12 mouse cellular contexts compared by ENCODE assay signal in the genomic region with DNA sequence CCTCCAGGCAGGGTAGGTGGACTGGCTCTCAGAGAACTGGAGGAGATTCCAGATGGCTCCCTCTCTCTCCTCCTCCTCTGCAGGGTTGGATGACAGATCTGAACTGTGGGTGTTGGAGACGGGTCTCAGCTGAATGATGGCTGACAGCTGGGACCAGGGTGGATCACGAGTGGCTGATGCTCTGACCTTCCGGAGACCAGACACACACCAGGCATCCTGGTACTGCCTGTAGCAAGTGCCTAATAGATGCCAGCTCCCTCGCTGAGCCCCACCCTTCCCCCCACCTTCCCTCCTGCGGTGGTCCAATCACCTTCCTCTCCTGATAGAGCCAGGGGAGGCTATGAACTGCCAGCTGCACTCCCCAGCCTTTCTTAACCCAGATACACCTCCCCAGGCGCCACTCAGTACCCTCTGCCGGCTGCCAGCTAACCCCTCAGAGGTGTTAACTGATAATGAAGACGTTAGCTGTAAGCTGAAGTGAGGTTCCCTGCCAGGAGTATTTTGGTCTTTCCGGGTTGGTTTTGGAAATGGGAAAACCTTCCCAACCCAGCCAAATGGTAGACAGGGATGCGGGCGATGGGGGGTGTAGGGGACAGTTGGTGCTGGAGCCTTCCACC.
A peak's percentile ranks its signal among the peaks of the same experiment; 100 is the strongest.
DNase-seq lines count a peak whose midpoint lies in the region; ATAC-seq lines count a peak whose summit lies in the region.
"Had no signal": no experiment of that assay in that cellular context is flagged by ENCODE, and none has a peak within 500 bp of the region (broad histone marks: within the 10 kb centered on the region; RNA-seq: fewer than 3 reads in every experiment).

No protein-coding gene starts in this region.

- H3K9me3 ChIP-seq in heart, embryonic 10.5 days, result no peaks in the 10 kb centered on the region
- H3K9me3 ChIP-seq in lung, embryonic 16.5 days (ENCODE audit: control insufficient read depth, low read length), result no peaks in the 10 kb centered on the region
- H3K9me3 ChIP-seq: stomach, embryonic 15.5 days had no signal

- ATAC-seq in lung, embryonic 16.5 days (ENCODE audit: low read depth), result peak; percentile 38; the same call in 1 of the 2 replicates
- ATAC-seq: intestine, embryonic 16.5 days had no signal

- no peak overlapping the region for H3K9ac ChIP-seq in lung, embryonic 16.5 days (ENCODE audit: low read length)
- H3K9ac ChIP-seq: stomach, embryonic 15.5 days had no signal

- intact Hi-C loops in heart, postnatal 36 days (cut with DNase I), result no loop called here

- peak; percentile 81 for DNase-seq in heart, embryonic 10.5 days (ENCODE audit: low spot score)
- no peak for DNase-seq in heart, postnatal 36 days
- DNase-seq in right cerebral cortex, adult 18-20 months, result peak; percentile 60
- no peak for DNase-seq in right cerebral cortex, postnatal 14 days
- DNase-seq in cerebellum, adult 8-10 months, result peak; percentile 45
- DNase-seq in adrenal gland, adult 2 months, result no peak
- DNase-seq in gastrocnemius, adult 18-20 months (ENCODE audit: low spot score), result no peak
- DNase-seq: kidney, postnatal 36 days had no signal

- H3K27ac ChIP-seq in heart, embryonic 10.5 days, result no peak overlapping the region
- H3K27ac ChIP-seq in lung, embryonic 16.5 days (ENCODE audit: low read length), result no peak overlapping the region
- H3K27ac ChIP-seq: stomach, embryonic 15.5 days had no signal

- 19% methylated on average over 11 of the region's 11 CpGs for WGBS in heart, embryonic 10.5 days
- WGBS in lung, embryonic 16.5 days, result 20% methylated on average over 11 of the region's 11 CpGs

- H3K36me3 ChIP-seq in heart, embryonic 10.5 days, result no peaks in the 10 kb centered on the region
- H3K36me3 ChIP-seq in lung, embryonic 16.5 days (ENCODE audit: control insufficient read depth, insufficient read depth, low read length), result no peaks in the 10 kb centered on the region
- H3K36me3 ChIP-seq: stomach, embryonic 15.5 days had no signal

- H3K4me2 ChIP-seq in lung, embryonic 16.5 days (ENCODE audit: low read depth, low read length), result no peak overlapping the region
- H3K4me2 ChIP-seq: stomach, embryonic 15.5 days had no signal

- H3K4me3 ChIP-seq in heart, embryonic 10.5 days, result no peak overlapping the region
- no peak overlapping the region for H3K4me3 ChIP-seq in lung, embryonic 16.5 days (ENCODE audit: low read length)
- H3K4me3 ChIP-seq: erythroblast, embryonic 14.5 days; stomach, embryonic 15.5 days had no signal

- peaks cover 6% of the 10 kb centered on the region for H3K4me1 ChIP-seq in heart, embryonic 10.5 days
- no peaks in the 10 kb centered on the region; the same call in 1 of the 2 replicates for H3K4me1 ChIP-seq in lung, embryonic 16.5 days (replicated peaks; ENCODE audit: control insufficient read depth, insufficient read depth, low read length)
- H3K4me1 ChIP-seq: stomach, embryonic 15.5 days had no signal

- peaks cover 12% of the 10 kb centered on the region for H3K27me3 ChIP-seq in heart, embryonic 10.5 days (ENCODE audit: insufficient read depth, poor library complexity, severe bottlenecking)
- H3K27me3 ChIP-seq in lung, embryonic 16.5 days (ENCODE audit: control insufficient read depth, insufficient read depth, low read depth, low read length), result no peaks in the 10 kb centered on the region
- H3K27me3 ChIP-seq: stomach, embryonic 15.5 days had no signal

Comparison
In these comparisons a context has a peak if more than half of its experiments do, and no peak if none do; other contexts are left out.
1. DNase-seq: peak in heart, embryonic 10.5 days (single experiment), right cerebral cortex, adult 18-20 months (single experiment) and cerebellum, adult 8-10 months (single experiment); none in heart, postnatal 36 days (0 of 2), right cerebral cortex, postnatal 14 days (single experiment), adrenal gland, adult 2 months (single experiment) and gastrocnemius, adult 18-20 months (single experiment).